In genomic region chr14:30284446-30284845, GRCm38 (mm10) we compare ENCODE assay signal across 17 mouse cellular contexts.
DNase-seq lines count a peak whose midpoint lies in the region; ATAC-seq lines count a peak whose summit lies in the region.
"Had no signal": no experiment of that assay in that cellular context is flagged by ENCODE, and none has a peak within 500 bp of the region (broad histone marks: within the 10 kb centered on the region; RNA-seq: fewer than 3 reads in every experiment).

No protein-coding gene starts in this region.

- no peaks in the 10 kb centered on the region for H3K36me3 ChIP-seq in embryonic facial prominence, embryonic 13.5 days
- H3K36me3 ChIP-seq in embryonic facial prominence, embryonic 10.5 days (replicated peaks): no peaks in the 10 kb centered on the region
- H3K36me3 ChIP-seq in heart, embryonic 16.5 days (ENCODE audit: control insufficient read depth, insufficient read depth): no peaks in the 10 kb centered on the region
- no peaks in the 10 kb centered on the region for H3K36me3 ChIP-seq in intestine, embryonic 16.5 days (ENCODE audit: control insufficient read depth, insufficient read depth, low read length)
- H3K36me3 ChIP-seq: limb, embryonic 15.5 days; midbrain, embryonic 10.5 days had no signal

- H3K4me2 ChIP-seq in embryonic facial prominence, embryonic 13.5 days: no peak overlapping the region; the same call in 1 of the 2 replicates
- peak overlapping the region; percentile 7; the same call in 1 of the 2 replicates for H3K4me2 ChIP-seq in heart, embryonic 16.5 days (ENCODE audit: low read depth, low read length)
- H3K4me2 ChIP-seq in intestine, embryonic 16.5 days (ENCODE audit: low read depth, low read length): peak overlapping the region; percentile 22
- H3K4me2 ChIP-seq: limb, embryonic 15.5 days had no signal

- H3K9ac ChIP-seq in embryonic facial prominence, embryonic 13.5 days: no peak overlapping the region
- no peak overlapping the region for H3K9ac ChIP-seq in heart, embryonic 16.5 days (ENCODE audit: low read length)
- H3K9ac ChIP-seq in intestine, embryonic 16.5 days (ENCODE audit: low read depth, low read length): no peak overlapping the region
- H3K9ac ChIP-seq: limb, embryonic 15.5 days had no signal

- no peak for ATAC-seq in embryonic facial prominence, embryonic 13.5 days (ENCODE audit: insufficient number of reproducible peaks, insufficient read depth, low FRiP score, low TSS enrichment, low read depth)
- no peak for ATAC-seq in heart, embryonic 16.5 days (replicated peaks; ENCODE audit: extremely low read depth, insufficient read depth, low FRiP score)
- ATAC-seq in intestine, embryonic 16.5 days: no peak
- ATAC-seq: activated CD4-positive, CD25-positive, alpha-beta regulatory T cell, adult 4 months had no signal

- peaks cover 8% of the 10 kb centered on the region for H3K4me1 ChIP-seq in embryonic facial prominence, embryonic 13.5 days
- H3K4me1 ChIP-seq in embryonic facial prominence, embryonic 10.5 days: peaks cover 9% of the 10 kb centered on the region
- H3K4me1 ChIP-seq in heart, embryonic 16.5 days (ENCODE audit: control insufficient read depth, insufficient read depth, low read length): no peaks in the 10 kb centered on the region
- peaks cover 5% of the 10 kb centered on the region for H3K4me1 ChIP-seq in intestine, embryonic 16.5 days (ENCODE audit: control insufficient read depth, insufficient read depth, low read length)
- H3K4me1 ChIP-seq: limb, embryonic 15.5 days; midbrain, embryonic 10.5 days had no signal

- H3K4me3 ChIP-seq in embryonic facial prominence, embryonic 13.5 days: no peak overlapping the region
- H3K4me3 ChIP-seq in embryonic facial prominence, embryonic 10.5 days: no peak overlapping the region
- H3K4me3 ChIP-seq in heart, embryonic 16.5 days (ENCODE audit: low read length): no peak overlapping the region
- H3K4me3 ChIP-seq in intestine, embryonic 16.5 days (ENCODE audit: low read length): no peak overlapping the region
- H3K4me3 ChIP-seq: gastrocnemius, adult 2 months; limb, embryonic 15.5 days; midbrain, embryonic 10.5 days had no signal

- DNase-seq in embryonic facial prominence, embryonic 10.5 days (ENCODE audit: low spot score): no peak
- DNase-seq in heart, adult 18-20 months: no peak
- peak; percentile 74 for DNase-seq in brain, adult 2 months (ENCODE audit: low read depth, low spot score)
- no peak for DNase-seq in embryo, embryonic 11 days
- DNase-seq in adrenal gland, postnatal 10 days: no peak
- DNase-seq: adrenal gland, postnatal 36 days; gastrocnemius, adult 2 months; heart, postnatal 4 days; kidney, postnatal 10 days; lung, postnatal 14 days; retina, postnatal 1 day had no signal

- H3K27ac ChIP-seq in embryonic facial prominence, embryonic 13.5 days: peak overlapping the region; percentile 41
- no peak overlapping the region for H3K27ac ChIP-seq in embryonic facial prominence, embryonic 10.5 days (replicated peaks)
- no peak overlapping the region for H3K27ac ChIP-seq in heart, embryonic 16.5 days (ENCODE audit: low read length)
- peak overlapping the region; percentile 17; the same call in 1 of the 2 replicates for H3K27ac ChIP-seq in intestine, embryonic 16.5 days (ENCODE audit: low read length)
- H3K27ac ChIP-seq: gastrocnemius, adult 2 months; limb, embryonic 15.5 days; midbrain, embryonic 10.5 days had no signal

- no peaks in the 10 kb centered on the region for H3K27me3 ChIP-seq in embryonic facial prominence, embryonic 13.5 days
- H3K27me3 ChIP-seq in embryonic facial prominence, embryonic 10.5 days (replicated peaks; ENCODE audit: low read depth, poor library complexity, severe bottlenecking): no peaks in the 10 kb centered on the region
- no peaks in the 10 kb centered on the region for H3K27me3 ChIP-seq in heart, embryonic 16.5 days (ENCODE audit: control insufficient read depth, insufficient read depth, low read length)
- no peaks in the 10 kb centered on the region for H3K27me3 ChIP-seq in intestine, embryonic 16.5 days (replicated peaks; ENCODE audit: control insufficient read depth, insufficient read depth, low read length)
- H3K27me3 ChIP-seq: limb, embryonic 15.5 days had no signal

- H3K9me3 ChIP-seq in embryonic facial prominence, embryonic 13.5 days: no peaks in the 10 kb centered on the region
- no peaks in the 10 kb centered on the region for H3K9me3 ChIP-seq in embryonic facial prominence, embryonic 10.5 days
- H3K9me3 ChIP-seq in heart, embryonic 16.5 days (replicated peaks; ENCODE audit: control insufficient read depth, low read length): no peaks in the 10 kb centered on the region
- no peaks in the 10 kb centered on the region for H3K9me3 ChIP-seq in intestine, embryonic 16.5 days (ENCODE audit: control insufficient read depth, low read length)
- H3K9me3 ChIP-seq: limb, embryonic 15.5 days; midbrain, embryonic 10.5 days had no signal

- 58% methylated on average over 10 of the region's 10 CpGs for WGBS in embryonic facial prominence, embryonic 13.5 days
- 77% methylated on average over 10 of the region's 10 CpGs for WGBS in embryonic facial prominence, embryonic 10.5 days
- 53% methylated on average over 10 of the region's 10 CpGs for WGBS in heart, embryonic 16.5 days
- 65% methylated on average over 10 of the region's 10 CpGs for WGBS in intestine, embryonic 16.5 days

Comparison
In these comparisons a context has a peak if more than half of its experiments do, and no peak if none do; other contexts are left out.
1. H3K27ac ChIP-seq: peak in embryonic facial prominence, embryonic 13.5 days (single experiment) and intestine, embryonic 16.5 days (single experiment); none in embryonic facial prominence, embryonic 10.5 days (single experiment) and heart, embryonic 16.5 days (single experiment).